Mouse (Mus musculus) adrenal gland, postnatal 14 days (tissue): ENCODE results near the gene Csrnp2. TPM values are rescaled to one million over a fixed set of nuclear protein-coding genes. Genes with fewer than 3 reads are reported as not detected.

Experiments
- DNase-seq: peaks from one replicate; pipeline ENCODE4 v3.0.0; 2021; ENCODE audit warnings: mixed read lengths
- total RNA-seq: library from RNA; stranded (reverse); gene quantifications from 2 replicates; pipeline ENCODE4 v1.2.3, GENCODE M21; 2021

The Csrnp2 gene
- total RNA-seq, 1 experiment from 2014 or later = 5.8 TPM

DNA sequence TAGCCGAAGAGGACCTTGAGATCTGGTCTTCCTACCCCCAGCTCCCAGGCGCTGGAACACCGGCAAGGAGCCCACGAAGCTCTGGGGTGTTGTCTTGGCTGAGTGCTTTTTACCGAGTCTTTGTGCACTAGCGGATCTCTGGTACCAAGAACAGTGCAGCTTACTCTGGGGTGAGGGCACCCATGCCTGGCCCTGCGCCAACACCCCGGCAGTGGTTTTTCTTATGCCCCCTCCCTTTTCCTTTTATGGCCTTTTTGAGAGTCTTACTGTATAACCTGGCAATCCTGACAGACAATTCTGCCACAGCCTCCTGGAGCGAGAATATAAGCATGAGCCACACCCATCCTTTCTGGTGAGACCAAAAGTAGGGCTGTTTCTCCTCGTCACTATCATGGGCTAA is 16.9 kb downstream of the Csrnp2 start:
- DNase-seq = no peak

DNA sequence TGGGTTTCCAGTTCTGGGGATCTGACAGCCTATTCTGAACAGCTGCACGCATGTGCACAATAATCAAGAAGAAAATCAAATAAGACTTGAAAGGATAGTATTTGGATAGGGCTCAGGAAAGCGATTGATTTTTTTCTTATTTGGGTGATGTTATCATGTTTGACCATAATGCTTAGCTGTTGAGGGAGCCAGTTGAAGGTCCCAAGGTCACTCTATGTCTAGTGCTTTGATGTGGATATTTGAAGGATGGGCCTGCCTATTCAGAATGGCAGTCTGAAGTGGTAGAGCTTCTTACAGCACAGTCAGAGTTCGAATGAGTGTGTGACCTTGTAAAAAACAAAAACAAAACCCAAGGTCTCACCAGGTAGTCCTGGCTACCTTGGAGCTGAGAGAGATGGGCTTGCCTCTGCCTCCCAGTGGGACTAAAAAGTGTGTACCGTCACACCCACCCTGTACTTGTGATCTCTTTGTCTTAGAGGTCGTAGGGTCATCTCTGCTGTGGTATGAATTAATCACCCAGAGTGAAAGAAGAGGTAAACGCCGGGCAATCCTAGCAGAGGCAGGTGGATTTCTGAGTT is 21.3 kb downstream of the Csrnp2 start:
- DNase-seq = no peak

DNA sequence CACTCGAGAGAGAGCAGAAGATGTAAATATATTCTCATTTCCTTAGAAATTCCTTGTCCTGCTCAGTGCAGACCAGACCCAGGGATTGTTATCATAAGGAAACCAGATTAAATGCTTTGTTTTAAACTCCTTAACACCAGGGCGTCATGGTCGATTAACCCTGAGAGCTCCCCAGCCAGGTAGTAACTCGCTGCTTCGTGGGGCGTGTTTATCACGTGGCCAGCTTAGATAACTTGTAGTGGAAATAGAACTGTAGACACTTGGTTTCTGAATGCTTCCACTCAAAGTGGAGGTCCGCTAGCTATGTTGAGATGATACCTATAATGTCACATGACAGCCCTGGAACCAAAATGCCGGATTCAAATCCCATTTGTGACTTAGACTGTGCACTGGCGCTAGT is 25.3 kb downstream of the Csrnp2 start:
- DNase-seq = no peak

DNA sequence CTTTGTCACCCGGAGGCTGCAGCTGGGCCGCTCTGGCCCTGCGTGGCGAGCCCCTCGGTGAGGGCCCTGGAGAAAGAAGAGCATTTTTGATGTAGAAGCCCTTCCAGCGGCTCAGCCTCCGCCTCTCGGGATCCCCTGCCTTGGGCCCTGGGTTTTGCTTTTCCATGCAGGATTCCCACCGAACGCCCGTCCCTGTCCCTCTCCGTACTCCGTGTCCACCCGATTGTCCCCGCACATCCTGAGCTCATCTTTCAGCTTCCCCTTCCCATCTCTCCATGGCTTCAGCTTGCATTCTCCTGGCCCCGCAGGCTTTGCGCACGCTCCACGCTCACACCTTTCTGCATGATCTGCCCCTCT is 26.1 kb downstream of the Csrnp2 start:
- DNase-seq = no peak

DNA sequence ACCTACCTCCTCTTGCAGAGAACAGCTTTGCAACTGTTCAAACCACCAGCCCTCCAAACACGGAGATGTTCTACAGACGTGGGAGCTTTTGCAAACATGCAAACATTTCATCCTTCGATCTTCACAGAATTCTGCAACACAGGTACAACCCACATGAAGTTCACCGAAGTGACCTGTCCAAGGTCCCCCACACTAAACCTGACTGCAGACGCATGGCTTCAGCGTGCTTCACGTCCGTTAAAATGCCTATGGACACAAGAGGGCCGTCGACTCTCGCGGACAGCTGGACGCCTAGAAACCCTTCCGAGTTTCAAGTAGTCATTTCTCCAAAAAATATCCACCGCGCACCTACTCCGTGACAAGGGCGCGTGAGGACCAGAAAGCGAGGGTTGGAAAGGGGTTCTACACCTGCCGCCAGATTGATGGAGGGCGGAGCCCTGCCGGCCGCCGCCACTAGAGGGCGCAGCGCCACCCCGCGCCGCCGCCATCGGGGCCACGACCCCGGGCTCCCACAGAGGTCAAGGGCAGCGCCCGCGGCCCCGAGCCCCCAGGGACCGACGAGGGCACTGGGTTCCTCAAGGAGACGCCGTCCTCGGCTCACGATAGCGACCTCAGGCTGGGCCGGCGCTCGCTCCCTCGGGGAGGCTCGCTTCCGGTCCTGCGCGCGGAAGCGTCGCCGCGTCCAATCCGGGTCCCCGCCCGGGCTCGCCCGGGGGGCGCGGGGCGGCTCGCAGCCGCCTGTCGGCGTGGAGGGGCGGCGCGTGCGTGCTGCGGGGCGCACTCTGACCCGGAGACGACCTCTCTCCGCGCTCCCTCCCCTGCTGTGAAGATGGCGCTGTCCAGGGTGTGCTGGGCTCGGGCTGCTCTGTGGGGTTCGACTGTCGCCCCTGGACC is 26.7 kb downstream of the Csrnp2 start, which contains the start of gene Letmd1:
Gene Letmd1 (plus strand): TSS at position 729 of the 894 bp plus-strand sequence.
- peak; percentile 96 for DNase-seq

DNA sequence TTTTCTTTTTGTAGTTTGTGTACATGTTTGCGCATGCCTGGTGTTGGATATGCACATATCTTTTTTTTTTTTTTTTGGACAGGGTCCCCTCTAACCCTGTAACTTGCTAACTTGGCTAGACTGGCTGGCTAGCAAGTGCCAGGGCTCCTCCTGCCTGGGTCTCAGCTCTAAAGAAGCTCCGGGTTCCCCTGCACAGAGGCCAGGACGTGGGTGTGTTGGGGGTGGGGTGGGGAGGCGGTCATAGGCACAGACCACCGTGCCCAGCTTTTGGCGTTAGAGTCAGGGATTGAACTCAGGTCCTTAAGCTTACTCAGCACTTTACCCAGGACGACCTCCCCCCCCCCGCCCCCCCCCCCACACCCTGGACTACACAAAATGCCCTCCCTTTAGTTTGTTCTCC is 27.6 kb downstream of the Csrnp2 start:
- no peak for DNase-seq

DNA sequence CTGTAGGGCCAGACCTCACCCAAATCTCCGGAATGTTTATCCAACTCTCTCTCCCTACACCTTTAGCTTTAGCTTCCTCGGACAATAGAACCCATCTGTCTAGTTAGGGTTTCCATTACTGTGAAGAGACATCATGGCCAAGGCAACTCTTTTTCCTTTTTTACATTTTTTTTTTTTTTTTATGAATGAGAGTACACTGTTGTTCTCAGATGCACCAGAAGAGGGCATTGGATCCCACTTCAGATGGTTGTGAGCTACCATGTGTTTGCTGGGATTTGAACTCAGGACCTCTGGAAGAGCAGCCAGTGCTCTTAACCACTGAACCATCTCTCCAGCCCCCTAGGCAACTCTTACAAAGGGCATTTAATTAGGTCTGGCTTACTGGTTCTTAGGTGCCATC is 29.9 kb downstream of the Csrnp2 start:
- no peak for DNase-seq

DNA sequence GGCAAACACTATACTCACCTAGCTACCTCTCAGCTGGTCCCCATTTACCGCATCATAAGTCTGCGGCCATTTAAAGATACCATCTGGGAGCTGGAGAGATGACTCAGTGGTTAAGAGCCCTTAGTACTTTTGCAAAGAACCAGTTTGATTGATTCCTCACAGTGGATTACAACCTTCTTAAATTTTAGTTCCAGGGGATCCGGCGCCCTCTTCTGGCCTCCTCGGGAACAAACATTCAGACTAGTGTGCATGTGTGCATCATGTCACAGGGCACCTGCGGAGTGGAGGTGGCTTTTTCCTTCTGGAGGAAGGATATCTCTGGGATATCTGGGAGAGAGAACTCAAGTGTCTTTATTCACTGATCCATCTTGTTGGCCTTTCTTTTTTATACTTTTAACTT is 31.6 kb downstream of the Csrnp2 start:
- peak; percentile 85 for DNase-seq

DNA sequence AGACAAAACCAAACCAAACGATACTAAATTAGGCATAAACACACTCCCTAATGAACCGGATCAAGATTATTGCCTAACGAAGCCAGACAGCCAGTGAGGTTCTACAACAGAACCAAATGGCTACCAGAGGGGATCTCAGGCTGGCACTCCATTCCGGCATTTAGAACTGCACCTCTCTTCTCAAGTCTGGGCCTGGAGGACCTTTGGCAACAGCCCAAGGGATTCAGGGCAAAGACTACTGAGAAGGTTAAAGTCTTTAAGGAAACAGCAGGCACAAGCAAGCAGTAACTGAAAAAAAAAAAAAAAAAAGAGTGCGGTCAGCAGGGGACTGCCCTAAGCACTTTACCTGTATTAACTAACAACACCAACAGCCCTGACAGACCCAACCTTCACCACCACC is 33.2 kb downstream of the Csrnp2 start:
- no peak for DNase-seq

DNA sequence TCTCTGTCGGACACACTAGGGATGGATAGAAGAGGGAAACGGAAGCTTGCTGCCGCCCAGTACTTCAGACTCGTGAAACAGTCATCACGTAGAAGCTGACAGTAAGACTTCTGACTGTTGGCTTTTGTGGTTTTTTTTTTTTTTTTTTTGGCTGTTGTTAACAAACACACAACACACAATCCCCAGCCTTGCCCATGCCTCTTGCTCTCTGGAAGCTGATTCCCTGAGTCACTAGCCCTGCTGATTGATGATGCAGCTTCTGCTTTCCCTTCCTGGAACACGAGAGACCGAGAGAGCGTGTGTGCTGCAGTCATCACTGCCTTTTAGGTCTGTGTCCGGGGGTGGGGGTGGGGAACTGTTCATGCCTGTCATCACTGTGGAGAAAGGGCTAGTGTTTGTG is 33.6 kb downstream of the Csrnp2 start:
- no peak for DNase-seq

DNA sequence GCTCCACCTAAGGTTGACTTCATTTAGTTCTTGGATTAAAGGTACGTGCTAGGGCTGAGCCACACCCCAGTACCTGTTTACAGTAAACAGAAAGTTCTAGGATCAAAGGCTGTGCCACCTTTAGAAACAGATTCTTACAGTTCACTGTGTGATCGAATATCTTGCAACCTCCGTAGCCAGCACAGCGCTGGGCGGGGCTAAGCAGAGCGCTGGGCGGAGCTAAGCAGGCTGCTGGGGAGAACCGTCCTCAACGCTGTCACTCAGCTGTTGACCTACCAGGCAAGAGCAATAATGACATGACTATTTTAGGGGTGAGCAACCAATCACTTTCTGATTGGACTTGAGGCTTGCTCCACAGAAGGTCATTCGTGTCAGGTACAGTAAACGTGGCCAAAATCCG is 34.3 kb downstream of the Csrnp2 start:
- DNase-seq = peak; percentile 60

DNA sequence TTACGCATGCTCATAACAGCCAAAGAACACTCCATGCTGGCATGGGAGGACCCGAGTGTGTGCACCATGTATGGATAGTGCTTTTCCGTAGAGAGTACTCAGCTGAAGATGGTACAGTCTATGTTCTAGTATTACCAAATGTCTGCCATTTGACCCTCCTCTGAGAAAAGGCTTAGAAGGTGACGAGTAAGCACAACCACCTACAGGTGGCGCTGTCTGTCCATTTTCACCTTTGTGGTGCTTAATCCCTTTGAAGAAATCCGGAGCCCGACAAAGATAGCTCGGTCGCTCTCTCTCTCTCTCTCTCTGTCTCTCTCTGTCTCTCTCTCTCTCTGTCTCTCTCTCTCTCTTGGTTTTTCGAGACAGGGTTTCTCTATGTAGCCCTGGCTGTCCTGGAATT is 37.2 kb downstream of the Csrnp2 start:
- peak; percentile 83 for DNase-seq

DNA sequence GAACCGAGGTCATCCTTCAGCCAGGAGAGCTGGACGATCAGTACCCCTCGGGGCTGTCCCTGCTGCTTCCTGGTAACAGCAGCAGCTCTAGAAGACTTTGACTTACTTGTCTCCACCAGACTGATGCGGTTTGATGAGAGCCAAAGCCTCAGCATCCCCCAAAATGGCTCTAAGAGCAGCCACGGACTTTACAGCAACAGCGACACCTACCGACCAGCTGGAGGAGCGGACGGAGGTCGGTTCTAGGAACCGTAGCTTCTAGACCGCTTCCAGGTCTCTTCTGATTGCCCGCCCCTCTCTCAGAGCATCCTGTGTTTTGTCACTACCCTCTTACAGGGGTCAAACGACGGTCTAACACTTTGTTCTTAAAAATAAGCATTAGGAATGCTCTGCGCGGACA is 37.9 kb downstream of the Csrnp2 start:
- DNase-seq = peak; percentile 86

DNA sequence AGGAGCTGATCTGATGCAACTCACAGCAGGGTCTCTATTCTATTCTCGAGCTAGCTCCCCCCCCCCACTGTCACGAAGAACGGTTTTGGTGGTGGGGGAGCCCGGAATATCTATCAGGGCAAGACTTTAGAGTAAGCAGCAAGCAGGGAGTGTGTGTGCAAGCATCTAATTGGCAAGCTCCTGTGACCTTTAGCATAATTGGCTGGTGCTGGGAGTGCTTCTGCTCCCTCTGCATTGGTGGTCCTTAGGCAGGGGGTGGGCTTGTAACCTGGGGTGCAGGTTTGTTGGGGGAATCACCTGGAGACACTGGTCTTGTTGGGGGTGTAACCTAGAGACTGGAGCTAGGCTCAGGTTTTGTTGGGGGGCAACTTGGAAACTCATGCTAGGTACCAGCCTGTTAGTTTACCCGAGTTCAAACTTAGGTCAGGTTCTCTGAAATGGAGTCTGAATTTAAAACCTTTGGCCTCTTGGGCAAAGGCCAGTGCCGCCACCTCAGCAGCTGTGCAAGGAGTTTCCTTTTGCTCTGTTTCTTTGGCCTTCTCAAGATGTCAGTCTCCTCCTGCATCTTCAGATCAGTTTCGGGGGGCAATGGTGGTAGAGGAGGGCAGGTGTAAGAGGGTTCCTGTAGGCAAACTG is 38.8 kb downstream of the Csrnp2 start:
- DNase-seq = no peak

DNA sequence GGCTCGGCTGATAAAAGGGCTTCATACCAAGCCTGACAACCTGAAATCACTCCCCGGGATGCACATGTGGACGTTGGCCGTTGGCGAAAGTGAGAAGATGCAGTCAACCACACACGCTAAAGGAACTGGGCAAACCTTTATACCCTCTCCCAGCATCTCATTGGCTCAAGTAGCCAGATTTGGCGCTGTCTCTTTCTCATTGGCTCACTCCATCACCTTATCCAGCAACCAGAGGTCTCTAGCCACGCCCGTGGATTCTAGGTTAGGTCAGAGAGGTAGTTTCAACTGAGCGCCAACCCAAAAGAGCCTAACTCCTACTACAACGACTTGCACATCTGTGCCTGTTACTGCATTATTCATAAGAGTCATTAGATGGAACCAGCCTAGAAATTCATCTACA is 42.8 kb downstream of the Csrnp2 start:
- no peak for DNase-seq

DNA sequence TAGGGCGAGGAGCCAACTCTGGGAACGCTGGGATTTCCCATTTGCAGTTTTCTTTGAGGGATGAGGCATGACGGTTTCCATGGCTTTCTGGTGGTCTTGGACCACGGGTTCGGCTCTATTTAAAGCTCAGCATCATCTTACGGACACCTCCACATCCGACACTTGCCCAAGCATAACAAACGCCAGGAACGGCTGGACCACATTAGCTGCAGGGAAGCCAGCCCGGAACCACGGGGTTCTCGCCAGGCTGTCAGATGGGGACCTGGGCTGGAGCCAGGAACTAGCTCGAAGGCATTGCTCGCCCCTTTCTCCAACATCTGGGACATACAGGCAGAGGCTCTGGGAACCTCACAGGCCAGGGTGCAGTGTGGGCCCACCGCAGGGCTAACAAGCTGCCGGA is 44.0 kb downstream of the Csrnp2 start:
- no peak for DNase-seq

DNA sequence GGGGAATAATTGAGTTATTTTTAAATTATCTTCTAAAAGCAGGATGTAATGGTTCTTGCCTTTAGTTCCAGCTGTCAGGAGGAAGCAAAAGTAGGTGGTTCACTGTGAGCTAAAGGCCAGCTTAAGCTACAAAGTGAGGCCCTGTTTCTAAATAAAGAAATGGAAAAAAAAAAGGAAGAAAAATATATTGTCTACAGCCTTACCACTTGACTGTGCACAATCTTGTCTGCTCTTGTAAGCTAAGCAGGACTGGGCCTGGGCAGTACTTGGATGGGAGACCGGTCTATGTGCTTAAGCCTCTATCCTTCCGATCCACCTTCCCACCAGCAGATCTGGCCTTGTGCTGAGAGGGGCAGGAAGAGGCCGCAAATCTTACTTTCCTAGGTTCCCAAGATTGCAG is 45.8 kb downstream of the Csrnp2 start:
- DNase-seq = no peak

DNA sequence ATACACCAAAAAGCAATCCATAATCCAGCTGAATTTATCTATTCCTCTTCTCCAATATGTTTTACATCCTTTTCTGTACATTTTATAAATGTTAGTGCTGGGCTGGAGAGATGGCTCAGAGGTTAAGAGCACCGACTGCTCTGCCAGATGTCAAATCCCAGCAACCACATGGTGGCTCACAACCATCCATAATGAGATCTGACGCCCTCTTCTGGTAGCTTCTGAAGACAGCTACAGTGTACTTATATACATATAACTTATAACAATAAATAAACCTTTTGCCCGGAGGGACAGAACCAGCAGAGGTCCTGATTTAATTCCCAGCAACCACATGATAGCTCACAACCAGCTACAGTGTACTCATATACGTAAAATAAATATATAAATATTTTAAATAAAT is 46.7 kb downstream of the Csrnp2 start:
- no peak for DNase-seq

DNA sequence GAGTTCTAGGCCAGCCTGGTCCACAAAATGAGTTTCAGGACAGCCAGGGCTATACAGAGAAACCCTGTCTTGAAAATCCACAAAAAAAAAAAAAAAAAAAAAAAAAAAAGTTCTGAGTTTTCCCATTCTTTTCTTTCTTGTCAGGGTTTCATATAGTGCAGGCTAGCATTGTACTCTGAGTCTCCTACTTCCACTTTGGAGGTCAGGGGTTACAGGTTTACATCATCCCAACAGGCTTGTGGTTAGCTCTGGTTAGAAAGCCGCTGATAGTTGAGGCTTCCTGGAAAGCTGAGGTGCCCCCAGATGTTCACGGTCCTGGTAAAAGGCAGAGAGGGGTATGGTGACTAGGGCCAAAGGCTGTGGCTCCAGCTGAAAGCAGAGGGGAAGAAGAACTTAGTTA is 48.4 kb downstream of the Csrnp2 start:
- no peak for DNase-seq

DNA sequence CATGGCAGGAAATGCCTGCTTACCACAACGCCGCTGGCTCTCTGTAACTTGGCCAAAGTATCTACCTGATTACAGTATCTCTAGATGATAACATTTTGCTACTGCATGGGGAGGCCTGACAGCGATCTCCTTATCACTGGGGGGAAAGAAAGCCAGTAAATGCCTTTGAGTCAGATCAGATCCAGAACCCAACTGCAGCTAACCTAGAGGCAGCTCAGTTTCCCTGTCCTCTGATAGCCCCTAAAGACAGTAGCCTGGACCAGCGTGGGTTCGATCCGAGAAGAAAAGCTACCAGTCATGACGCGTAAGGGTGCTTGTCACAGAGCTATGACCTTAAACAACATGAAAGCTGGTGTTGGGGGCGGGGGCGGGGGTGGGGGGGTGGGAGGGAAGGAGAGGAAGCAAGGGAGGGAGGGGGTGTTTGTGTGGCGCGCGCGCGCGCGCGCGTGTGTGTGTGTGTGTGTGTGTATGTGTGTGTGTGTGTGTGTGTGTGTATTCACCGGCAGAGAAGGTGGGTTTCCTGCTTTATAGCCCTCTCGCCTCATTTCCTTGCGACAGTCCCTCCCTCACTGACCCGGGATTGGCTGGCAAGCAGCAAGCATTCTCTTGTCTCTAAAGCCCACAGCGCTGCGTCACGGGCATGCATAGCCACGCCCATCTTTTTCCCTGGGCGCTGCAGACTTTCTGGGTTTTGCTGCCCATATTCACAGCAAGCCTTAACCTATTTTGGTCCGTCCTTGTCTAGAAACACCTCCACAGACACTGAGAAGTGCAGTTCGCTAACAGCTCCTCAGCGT is 52.0 kb downstream of the Csrnp2 start:
- DNase-seq = peak; percentile 94

DNA sequence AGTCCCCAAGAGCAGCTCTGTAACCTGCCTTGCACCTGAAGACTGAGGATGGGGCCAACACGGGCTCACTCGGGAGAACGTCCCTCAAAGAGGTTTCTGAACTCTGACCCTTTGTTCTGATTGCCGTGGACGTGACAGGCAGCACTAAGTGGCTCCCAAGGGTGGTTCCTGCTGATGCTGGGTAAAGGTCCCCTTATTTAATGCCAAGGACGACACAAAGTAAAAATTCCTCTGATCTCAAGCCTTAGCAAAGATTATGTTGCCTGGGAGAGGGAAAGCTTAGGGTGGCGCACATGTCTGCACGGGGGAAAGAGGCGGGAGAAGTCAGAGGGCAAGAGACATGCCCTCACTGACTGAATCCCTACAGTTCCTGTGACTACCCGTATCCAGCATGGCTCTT is 58.8 kb downstream of the Csrnp2 start:
- DNase-seq = peak; percentile 56

DNA sequence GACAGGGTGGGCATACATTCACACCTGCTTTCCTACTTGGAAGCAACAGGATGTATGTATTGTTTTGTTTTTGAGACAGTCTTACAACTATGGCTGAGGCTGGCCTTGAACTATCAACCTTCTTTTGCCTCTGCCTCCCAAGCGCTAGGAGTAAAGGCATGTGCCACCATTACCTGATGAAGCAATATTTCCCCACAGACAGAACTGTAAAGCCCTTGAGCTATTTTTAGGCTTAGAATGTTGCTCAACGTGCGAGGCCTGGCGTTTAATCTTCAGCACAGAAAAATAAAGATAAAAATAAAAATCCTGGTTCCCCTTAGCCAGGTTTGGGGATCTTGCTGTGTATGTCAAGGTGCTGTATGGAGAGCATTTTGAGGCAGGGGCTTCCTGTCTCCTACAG is 59.2 kb downstream of the Csrnp2 start:
- DNase-seq = peak; percentile 39

DNA sequence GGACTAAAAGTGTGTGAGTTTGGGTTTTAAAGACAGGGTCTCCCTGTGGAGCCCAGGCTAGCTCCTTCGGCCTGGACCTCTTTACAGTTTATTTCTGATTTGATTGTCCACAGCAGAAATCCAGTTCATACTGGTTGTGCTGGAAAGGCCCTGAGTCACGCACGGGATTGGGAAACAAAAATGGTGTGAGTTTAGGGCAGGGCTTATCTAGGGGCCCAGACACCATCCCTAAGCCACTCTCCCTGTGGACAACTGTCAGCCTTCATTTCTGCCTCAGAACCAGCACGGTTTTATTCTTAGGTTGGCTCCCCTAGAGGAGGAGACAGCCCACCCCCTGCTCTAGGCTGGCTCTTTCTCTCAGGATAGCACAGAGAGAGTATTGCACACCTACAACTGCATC is 62.1 kb downstream of the Csrnp2 start:
- no peak for DNase-seq
